Comparison of ENCODE assay signal across 16 mouse cellular contexts in the genomic region with DNA sequence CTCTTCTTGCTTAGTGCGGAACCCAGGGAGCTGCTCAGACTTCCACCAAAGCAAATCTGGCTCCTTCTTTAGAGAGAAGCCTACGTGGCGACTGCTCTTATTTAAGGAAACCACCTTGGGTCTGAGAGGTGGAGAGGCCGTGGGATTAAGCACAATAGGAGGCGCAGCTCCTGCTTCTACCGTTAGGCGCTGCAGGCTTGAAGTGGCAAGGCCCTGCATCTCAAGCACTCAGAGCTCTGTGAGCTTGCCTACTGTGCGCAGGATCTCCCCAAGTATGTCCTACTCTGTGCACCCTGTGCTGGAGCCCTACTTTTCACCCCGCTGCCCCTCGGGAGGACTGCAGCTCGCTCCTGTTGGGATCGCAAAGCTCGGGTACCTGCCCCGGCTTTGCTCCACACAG. TPM values are rescaled to one million over a fixed set of nuclear protein-coding genes. Genes with fewer than 3 reads are reported as not detected.
"Had no signal": no experiment of that assay in that cellular context is flagged by ENCODE, and none has a peak within 500 bp of the region (broad histone marks: within the 10 kb centered on the region; RNA-seq: fewer than 3 reads in every experiment).

No protein-coding gene starts in this region.

- H3K27me3 ChIP-seq: limb, embryonic 12.5 days; limb, embryonic 15.5 days; midbrain, embryonic 13.5 days had no signal

- DNase-seq: kidney, adult 18-20 months; kidney, postnatal 36 days; left cerebral cortex, postnatal 4 days; liver, postnatal 0 days; lung, embryonic 14.5 days; thymus, adult 18-20 months; thymus, postnatal 36 days had no signal

- H3K9me3 ChIP-seq: limb, embryonic 12.5 days; limb, embryonic 15.5 days; midbrain, embryonic 13.5 days had no signal

- H3K4me2 ChIP-seq: limb, embryonic 12.5 days; limb, embryonic 15.5 days; liver, embryonic 11.5 days; lung, embryonic 14.5 days; midbrain, embryonic 13.5 days had no signal

- H3K4me1 ChIP-seq: limb, embryonic 12.5 days; limb, embryonic 15.5 days had no signal

- H3K9ac ChIP-seq: limb, embryonic 12.5 days; limb, embryonic 15.5 days; liver, embryonic 14.5 days; liver, postnatal 0 days; lung, embryonic 14.5 days; midbrain, embryonic 13.5 days had no signal

- ATAC-seq: liver, postnatal 0 days; lung, postnatal 0 days; midbrain, embryonic 13.5 days had no signal

- H3K27ac ChIP-seq: kidney, postnatal 0 days; limb, embryonic 12.5 days; limb, embryonic 15.5 days; liver, embryonic 14.5 days; macrophage; midbrain, embryonic 13.5 days; stomach, postnatal 0 days had no signal

- H3K4me3 ChIP-seq: limb, embryonic 12.5 days; limb, embryonic 15.5 days; midbrain, embryonic 13.5 days had no signal

RNA-seq across cellular contexts. Expression of a gene that starts 25.1 kb away (rescaled TPM):
- polyA plus RNA-seq: macrophage had no signal
